Mouse (Mus musculus) CH12.LX (cell line): ENCODE measurements at regions not wholly inside any gene's neighbourhood (a gene's known extent, or its start where the extent isn't known, plus 50 kb on each side); places are given as distances from the start of the nearest gene placed in this dataset.

Source experiments
- DNase-seq: peaks from one replicate; pipeline ENCODE4 v3.0.0-alpha.2; 2013; ENCODE audit errors: extremely low read depth
- H3K27ac ChIP-seq: 2 replicates; pipeline ENCODE4 v1.5.1; 2012; ENCODE audit warnings: low read depth, mild to moderate bottlenecking, control low read depth, moderate library complexity; ENCODE audit not compliant: insufficient read depth
- H3K27me3 ChIP-seq: replicated peaks from 2 replicates; pipeline ENCODE3; 2012; ENCODE audit warnings: inconsistent platforms
- H3K36me3 ChIP-seq, 2 experiments: replicated peaks in 1 of 2; 2 replicates each; pipeline versions ENCODE3 to v1.6.1; 2012; ENCODE audit warnings: inconsistent platforms in 1 of 2, low read length in 1 of 2, mild to moderate bottlenecking in 1 of 2, mixed read lengths in 1 of 2, moderate library complexity in 1 of 2; ENCODE audit not compliant: control insufficient read depth in 1 of 2, insufficient read depth in 1 of 2
- H3K4me1 ChIP-seq, 2 experiments: 2 replicates each; pipeline ENCODE4 v1.6.1; 2012; ENCODE audit warnings: inconsistent platforms in 1 of 2, moderate library complexity in 1 of 2; ENCODE audit not compliant: insufficient read depth in 2 of 2, control insufficient read depth in 1 of 2
- H3K4me2 ChIP-seq: 2 replicates; pipeline ENCODE4 v1.6.1; 2012; ENCODE audit warnings: low read depth, mild to moderate bottlenecking, control low read depth; ENCODE audit not compliant: poor library complexity, insufficient read depth, severe bottlenecking
- H3K4me3 ChIP-seq, 3 experiments: fragments of 150-350 bp in 1 of 3; sonication (generic) in 1 of 3; replicated peaks in 1 of 3; 2 replicates each; pipeline versions ENCODE3 to v1.5.1; 2011 to 2012; ENCODE audit warnings: low read depth in 2 of 3, low read length in 2 of 3, mild to moderate bottlenecking in 2 of 3, moderate library complexity in 2 of 3, control low read depth in 1 of 3, improper control_type of control experiment in 1 of 3, inconsistent platforms in 1 of 3, mixed read lengths in 1 of 3; ENCODE audit not compliant: poor library complexity in 1 of 3
- H3K79me2 ChIP-seq: replicated peaks from 2 replicates; pipeline ENCODE4 v1.6.1; 2012; ENCODE audit warnings: mild to moderate bottlenecking, moderate library complexity; ENCODE audit not compliant: control insufficient read depth, poor library complexity, insufficient read depth, severe bottlenecking; ENCODE audit errors: extremely low read depth
- H3K9ac ChIP-seq: 2 replicates; pipeline ENCODE4 v1.6.1; 2012; ENCODE audit warnings: low read depth, mild to moderate bottlenecking, control low read depth, moderate library complexity; ENCODE audit not compliant: insufficient read depth
- H3K9me3 ChIP-seq: replicated peaks from 2 replicates; pipeline ENCODE3; 2012; ENCODE audit warnings: low read length, inconsistent platforms, mixed read lengths
- BHLHE40 ChIP-seq: IDR thresholded peaks from 2 replicates; pipeline ENCODE4 v1.6.1; 2011; ENCODE audit warnings: mild to moderate bottlenecking, low read depth, low read length, improper control_type of control experiment
- CHD1 ChIP-seq: IDR thresholded peaks from 2 replicates; pipeline ENCODE4 v1.6.1; 2012; ENCODE audit warnings: low read depth, low read length, improper control_type of control experiment, inconsistent platforms
- CHD2 ChIP-seq: IDR thresholded peaks from 2 replicates; pipeline ENCODE4 v1.6.1; 2011; ENCODE audit warnings: low read length, improper control_type of control experiment
- E2F4 ChIP-seq: IDR thresholded peaks from 2 replicates; pipeline ENCODE4 v1.6.1; 2011; ENCODE audit warnings: low read depth, low read length, improper control_type of control experiment; ENCODE audit not compliant: insufficient replicate concordance
- ETS1 ChIP-seq: conservative IDR thresholded peaks from 2 replicates; pipeline ENCODE4 v1.6.1; 2012; ENCODE audit warnings: low read depth, mild to moderate bottlenecking, inconsistent platforms, low read length, improper control_type of control experiment, moderate library complexity
- GABPA ChIP-seq: IDR thresholded peaks from 2 replicates; pipeline ENCODE4 v1.6.1; 2012; ENCODE audit warnings: low read depth, low read length, improper control_type of control experiment, inconsistent platforms; ENCODE audit not compliant: insufficient replicate concordance
- HCFC1 ChIP-seq: IDR thresholded peaks from 2 replicates; pipeline ENCODE4 v1.6.1; 2012; ENCODE audit warnings: low read depth, mild to moderate bottlenecking, inconsistent platforms, low read length, improper control_type of control experiment
- IRF4 ChIP-seq: IDR thresholded peaks from 2 replicates; pipeline ENCODE4 v1.6.1; 2014; ENCODE audit warnings: low read depth, mild to moderate bottlenecking, inconsistent platforms, low read length, improper control_type of control experiment
- JUN ChIP-seq: IDR thresholded peaks from 2 replicates; pipeline ENCODE4 v1.6.1; 2011; ENCODE audit warnings: low read depth, mild to moderate bottlenecking, low read length, improper control_type of control experiment, moderate library complexity; ENCODE audit not compliant: insufficient read depth
- MAZ ChIP-seq: IDR thresholded peaks from 2 replicates; pipeline ENCODE4 v1.6.1; 2012; ENCODE audit warnings: low read depth, mild to moderate bottlenecking, inconsistent platforms, low read length, improper control_type of control experiment, moderate library complexity
- MYC ChIP-seq: IDR thresholded peaks from 2 replicates; pipeline ENCODE4 v1.6.1; 2011; ENCODE audit warnings: low read depth, mild to moderate bottlenecking, improper control_type of control experiment, low read length
- POLR2A ChIP-seq: IDR thresholded peaks from 2 replicates; pipeline ENCODE4 v1.6.1; 2011; ENCODE audit warnings: low read depth, mild to moderate bottlenecking, improper control_type of control experiment, low read length
- POLR2AphosphoS2 ChIP-seq: IDR thresholded peaks from 2 replicates; pipeline ENCODE4 v1.6.1; 2011; ENCODE audit warnings: low read depth, low read length, improper control_type of control experiment
- SIN3A ChIP-seq: IDR thresholded peaks from 2 replicates; pipeline ENCODE4 v1.6.1; 2012; ENCODE audit warnings: low read length, improper control_type of control experiment, inconsistent platforms
- SMC3 ChIP-seq: IDR thresholded peaks from 2 replicates; pipeline ENCODE4 v1.6.1; 2011; ENCODE audit warnings: low read depth, low read length, improper control_type of control experiment
- TBP ChIP-seq: conservative IDR thresholded peaks from 2 replicates; pipeline ENCODE4 v1.6.1; 2011; ENCODE audit warnings: low read depth, low read length, improper control_type of control experiment
- USF1 ChIP-seq: IDR thresholded peaks from 2 replicates; pipeline ENCODE4 v1.6.1; 2014; ENCODE audit warnings: low read depth, mild to moderate bottlenecking, inconsistent platforms, low read length, improper control_type of control experiment
- ZC3H11A ChIP-seq: IDR thresholded peaks from 2 replicates; pipeline ENCODE4 v1.6.1; 2012; ENCODE audit warnings: low read depth, mild to moderate bottlenecking, inconsistent platforms, low read length, improper control_type of control experiment
- ZKSCAN1 ChIP-seq: IDR thresholded peaks from 2 replicates; pipeline ENCODE4 v1.6.1; 2012; ENCODE audit warnings: low read depth, inconsistent platforms, low read length, improper control_type of control experiment, borderline replicate concordance
- ZMIZ1 ChIP-seq: IDR thresholded peaks from 2 replicates; pipeline ENCODE4 v1.6.1; 2012; ENCODE audit warnings: low read depth, mild to moderate bottlenecking, inconsistent platforms, low read length, improper control_type of control experiment
- ZNF384 ChIP-seq: IDR thresholded peaks from 2 replicates; pipeline ENCODE4 v1.6.1; 2012; ENCODE audit warnings: low read depth, low read length, improper control_type of control experiment, inconsistent platforms
- dilution Hi-C: fragments of 300-500 bp; cut with MboI; formaldehyde crosslinking; loops from 2 replicates; pipeline ENCODE4 v1.14.3; 2020; ENCODE audit warnings: low sequenced_read_pairs; ENCODE audit not compliant: extremely low pct_unique_long_range_greater_than_20kb, extremely low pct_ligation_motif_present
- in situ Hi-C: fragments of 300-500 bp; cut with MboI; formaldehyde crosslinking; loops from 3 replicates; pipeline ENCODE4 v1.14.3; 2019; ENCODE audit warnings: low sequenced_read_pairs, low pct_ligation_motif_present, low pct_unique_long_range_greater_than_20kb, mixed read lengths

- Histone ChIP-seq H3K9ac (no peak overlapping the region), H3K9me3 (peaks cover 41% of the 10 kb centered on the region), H3K27ac (no peak overlapping the region), H3K4me1 (no peaks in the 10 kb centered on the region), H3K36me3 (no peaks in the 10 kb centered on the region), H3K4me2 (no peak overlapping the region)
- dilution Hi-C loops = no loop called here
- TF ChIP-seq HCFC1 = no peak
- TF ChIP-seq MYC = no peak
- TF ChIP-seq ZC3H11A = no peak
- no peak for TF ChIP-seq ETS1
- no peak for TF ChIP-seq CHD1
- no peak for TF ChIP-seq ZNF384
- no peak for TF ChIP-seq JUN
- no peak for TF ChIP-seq POLR2AphosphoS2
- TF ChIP-seq, all 38 proteins: peak for 0
- Histone ChIP-seq H3K27me3 (no peaks in the 10 kb centered on the region), H3K4me3 (no peak overlapping the region), H3K79me2 (no peaks in the 10 kb centered on the region)
- in situ Hi-C loops = no loop called here
- no peak for DNase-seq
These were observed 526.6 kb downstream of the Ppargc1a start for GRCm38 (mm10) chr5:51040926-51041325.

GRCm38 (mm10) chr5:51040463-51040862, 527.1 kb downstream of the Ppargc1a start:
- DNase-seq = no peak
- Histone ChIP-seq H3K27ac (no peak overlapping the region), H3K79me2 (no peaks in the 10 kb centered on the region), H3K4me1 (no peaks in the 10 kb centered on the region), H3K9me3 (peaks cover 41% of the 10 kb centered on the region), H3K4me3 (no peak overlapping the region), H3K27me3 (no peaks in the 10 kb centered on the region), H3K9ac (no peak overlapping the region), H3K36me3 (no peaks in the 10 kb centered on the region), H3K4me2 (no peak overlapping the region)
- TF ChIP-seq TBP (no peak), SIN3A (no peak), IRF4 (no peak), E2F4 (no peak), ZNF384 (no peak), ZC3H11A (no peak), ZKSCAN1 (no peak), USF1 (no peak), GABPA (no peak), SMC3 (no peak), POLR2A (no peak), BHLHE40 (no peak), ZMIZ1 (no peak), CHD2 (no peak), MAZ (no peak), HCFC1 (no peak)
- dilution Hi-C loops = no loop called here
- in situ Hi-C loops = no loop called here
